Mouse (Mus musculus): ENCODE measurements around the gene Ptn.

The Ptn gene

DNA sequence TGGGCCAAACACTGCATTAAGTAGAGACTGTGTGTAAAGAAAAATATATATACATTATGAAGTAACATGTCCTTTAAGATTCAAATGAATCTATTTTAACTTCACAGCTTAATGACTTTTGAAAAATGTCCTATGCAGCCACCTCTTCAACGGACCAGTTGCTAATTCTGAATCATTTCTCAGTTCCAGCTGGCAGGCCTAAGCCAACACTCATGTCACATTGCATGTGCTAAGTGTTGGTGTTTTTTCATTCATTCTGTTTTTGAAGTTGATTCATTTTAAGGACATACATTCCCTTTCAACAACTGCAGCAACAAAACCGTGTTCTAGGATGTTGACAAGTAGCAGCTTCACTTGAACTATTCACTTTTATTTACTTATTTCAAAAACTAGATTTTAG is 6.0 kb upstream of the Ptn start:
- CTCF ChIA-PET = no interaction called here

DNA sequence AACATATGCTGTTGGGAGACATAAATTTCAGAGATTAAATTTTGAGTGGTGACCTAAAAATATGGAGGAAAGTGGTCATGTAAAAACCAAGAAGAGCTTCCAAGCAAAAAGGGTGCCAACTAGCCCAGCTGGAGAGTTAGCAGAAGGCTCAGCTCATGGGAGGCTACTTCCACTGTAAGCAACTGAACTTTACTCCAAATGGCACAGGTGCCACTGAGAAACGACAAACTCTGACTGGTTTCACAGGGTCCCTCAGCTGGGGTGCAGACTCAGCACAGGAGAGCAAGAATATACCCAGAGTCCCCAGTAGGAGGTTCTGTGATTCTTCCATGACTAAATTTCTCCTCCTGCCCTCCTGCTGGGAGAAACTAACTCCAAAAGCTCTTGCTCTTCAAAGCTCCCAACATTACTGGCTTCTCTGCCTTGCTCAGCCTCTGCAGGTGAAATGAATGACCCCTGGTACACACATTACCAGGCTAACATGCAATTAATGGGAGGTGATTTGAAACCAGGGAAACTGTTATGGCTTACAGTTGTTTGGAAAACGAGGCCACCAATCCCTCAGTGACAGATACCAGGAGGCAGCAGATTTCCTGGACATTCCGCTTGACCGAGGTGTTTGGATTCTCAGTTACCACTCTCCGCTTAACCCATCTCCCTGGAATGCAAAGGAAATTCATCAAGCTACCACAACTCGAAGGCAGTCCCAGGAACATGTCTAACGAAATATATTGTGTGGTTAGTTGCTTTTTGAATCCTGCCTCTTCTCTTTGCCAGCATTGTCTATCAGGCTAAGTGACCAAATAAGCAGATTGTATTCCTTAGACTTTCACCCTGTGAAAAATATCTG is 2.9 kb upstream of the Ptn start:
- CTCF ChIA-PET = no interaction called here

DNA sequence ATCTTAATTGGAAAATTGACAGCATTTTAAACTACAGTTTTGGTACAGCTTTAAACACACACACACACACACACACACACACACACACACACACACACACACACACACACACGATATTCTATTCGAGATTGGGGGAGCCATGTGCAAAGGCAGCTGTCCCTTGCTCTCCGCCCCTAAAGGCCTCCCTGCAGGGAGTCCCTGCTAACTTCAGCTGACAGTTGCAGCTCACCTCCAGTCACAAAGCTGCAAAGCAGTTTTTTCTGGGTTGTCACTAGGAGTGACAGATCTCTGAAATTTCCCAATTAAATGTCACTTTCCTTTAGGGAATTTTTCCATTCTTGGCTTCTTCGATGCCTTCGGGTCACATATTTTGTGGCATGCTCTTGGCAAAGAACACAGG is 428 bp upstream of the Ptn start:
- CTCF ChIA-PET = no interaction called here

DNA sequence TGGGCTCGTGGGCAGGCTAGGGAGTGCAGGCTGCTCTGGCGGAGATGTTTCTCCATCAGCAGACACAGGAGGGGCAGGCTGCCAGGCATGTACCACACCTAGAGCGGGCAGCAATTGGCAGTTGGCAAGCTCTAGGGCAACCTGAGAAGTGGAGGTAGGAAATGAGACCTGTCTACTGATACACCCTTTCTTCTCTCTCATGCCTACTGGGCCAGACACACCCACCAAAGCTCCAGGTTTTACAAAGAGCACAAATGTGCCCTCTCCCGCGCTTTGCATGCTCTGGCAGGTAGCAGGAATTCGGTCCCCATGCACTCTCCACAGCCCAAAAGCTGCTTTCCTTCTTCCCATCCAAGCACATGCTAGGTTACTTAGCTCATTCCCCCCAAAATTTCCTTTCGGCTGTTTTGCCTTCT is 701 bp downstream of the Ptn start:
- CTCF ChIA-PET = no interaction called here

DNA sequence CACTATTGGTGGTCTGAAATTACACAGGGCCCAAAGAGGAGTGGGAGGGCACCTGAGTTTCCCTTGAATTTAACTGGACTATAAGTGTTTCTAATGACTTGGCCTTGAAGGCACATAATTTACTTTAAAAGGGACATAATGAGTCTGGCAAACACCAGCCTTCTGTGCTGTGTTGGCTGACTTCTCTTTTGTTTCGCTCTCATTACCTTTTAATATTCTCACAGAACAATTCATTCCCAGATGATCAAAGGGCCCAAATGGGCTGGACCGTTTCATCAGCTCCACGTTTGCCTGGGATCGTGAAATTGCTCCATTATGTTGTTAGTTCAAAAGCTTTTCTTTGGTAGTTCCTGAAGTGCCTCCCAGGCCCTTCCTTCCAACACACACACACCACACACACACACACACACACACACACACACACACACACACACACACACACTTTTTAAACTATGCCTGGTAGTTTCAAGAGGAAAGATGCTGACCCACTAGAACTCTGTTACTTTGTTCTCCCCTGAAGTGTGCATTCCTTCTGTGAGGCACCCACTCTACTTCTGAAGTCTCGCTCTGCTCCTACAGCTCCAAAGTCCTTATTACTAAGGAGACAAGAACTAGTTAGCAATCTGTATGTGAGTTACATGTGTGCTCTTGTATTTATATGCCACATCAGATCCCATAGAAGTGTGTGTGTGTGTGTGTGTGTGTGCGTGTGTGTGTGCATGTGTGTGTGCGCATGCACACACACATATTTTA is 1.5 kb downstream of the Ptn start:
- CTCF ChIA-PET = no interaction called here

DNA sequence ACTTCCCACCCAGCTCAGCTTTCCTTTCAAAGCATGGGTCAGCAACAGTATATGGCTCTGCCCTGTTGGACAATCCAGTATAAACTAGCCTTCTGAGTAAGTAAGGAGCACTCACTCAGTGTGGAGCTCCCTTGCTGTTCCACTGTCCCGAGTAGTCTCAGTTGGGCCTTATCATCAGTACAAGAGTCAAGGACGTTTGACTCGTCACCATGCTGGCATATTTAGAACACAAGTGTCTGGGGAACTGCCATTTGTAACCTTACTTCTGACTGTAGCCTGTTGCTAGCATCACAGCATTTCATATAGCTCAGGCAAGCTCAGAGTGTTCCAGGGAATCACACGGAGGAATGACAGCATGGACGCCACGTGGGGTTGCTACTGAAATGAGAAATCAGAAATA is 3.1 kb downstream of the Ptn start:
- CTCF ChIA-PET = no interaction called here

DNA sequence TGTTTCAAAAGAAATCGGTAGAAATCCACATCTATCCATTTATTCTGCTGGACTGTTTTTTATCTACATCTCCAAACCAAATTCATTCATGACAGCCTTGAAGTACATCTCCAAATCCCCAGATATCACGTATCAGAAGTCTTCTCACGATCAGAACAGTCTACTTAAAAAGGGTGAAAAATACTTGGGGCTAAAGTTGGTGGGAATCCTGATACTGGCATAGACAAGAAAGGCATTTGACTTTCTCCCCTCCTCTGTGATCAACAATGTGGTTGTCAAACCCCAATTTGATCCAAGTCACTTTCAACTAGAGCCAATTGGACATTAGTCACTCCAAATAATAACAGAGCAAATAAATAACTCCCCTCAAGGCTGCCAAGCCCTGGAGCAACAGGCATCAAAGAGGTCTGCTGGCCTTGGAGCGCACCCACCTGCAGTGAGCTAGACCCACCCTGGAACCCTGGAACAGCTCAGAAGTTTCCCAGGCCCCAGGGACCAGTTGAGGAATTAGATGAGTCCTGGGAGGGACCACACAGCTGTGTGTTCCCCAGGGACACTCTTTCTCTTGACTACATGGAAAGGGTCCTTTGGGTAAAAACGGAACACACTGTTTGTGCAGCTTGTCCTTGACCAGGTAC is 9.6 kb downstream of the Ptn start:
- CTCF ChIA-PET = no interaction called here

DNA sequence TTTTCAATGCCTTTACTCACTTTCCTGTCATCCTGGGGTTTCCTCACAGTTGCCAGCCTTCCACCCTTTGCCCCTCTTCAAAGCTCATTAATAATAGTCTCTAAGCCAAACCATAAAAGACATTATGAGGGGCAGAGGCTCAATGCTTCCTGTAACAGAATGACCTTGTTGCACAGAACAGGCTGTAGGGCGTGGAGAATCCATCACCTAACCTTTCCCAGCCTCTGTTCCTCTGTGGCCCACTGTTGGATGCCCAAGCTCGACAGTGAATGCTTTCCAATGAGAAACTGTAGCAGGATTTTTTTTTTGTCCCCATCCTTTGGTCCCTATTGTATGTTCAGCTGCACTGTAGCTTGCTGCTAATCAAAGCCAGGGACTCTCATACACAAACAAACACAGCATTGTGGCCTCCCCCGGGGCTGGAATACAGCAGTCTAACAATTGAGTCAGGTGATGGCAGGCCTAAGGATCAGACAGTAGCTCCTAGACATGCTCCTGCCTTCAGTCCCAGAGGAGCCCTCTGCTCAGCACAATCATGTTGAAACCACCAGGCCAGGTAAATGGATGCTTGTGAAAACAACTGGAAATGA is 12.9 kb downstream of the Ptn start:
- CTCF ChIA-PET = no interaction called here

DNA sequence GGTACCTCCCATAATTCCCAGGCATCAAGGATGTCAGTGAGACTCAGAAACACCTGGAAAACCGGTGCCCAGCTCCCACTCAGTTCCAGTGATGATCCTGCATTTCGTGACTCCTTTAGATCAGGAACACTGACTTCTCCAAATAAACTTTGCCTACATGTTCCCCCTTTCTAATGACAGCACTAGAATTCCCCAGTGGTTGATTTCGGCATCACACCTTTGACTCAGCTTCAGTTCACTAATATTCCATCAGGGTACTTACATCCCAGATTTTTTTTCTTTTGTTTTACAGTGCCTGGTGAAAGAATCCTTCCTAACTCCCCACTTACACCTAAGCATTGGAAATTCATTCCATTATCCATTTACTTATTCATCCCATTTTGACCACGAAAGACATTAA is 15.5 kb downstream of the Ptn start:
- CTCF ChIA-PET = no interaction called here

DNA sequence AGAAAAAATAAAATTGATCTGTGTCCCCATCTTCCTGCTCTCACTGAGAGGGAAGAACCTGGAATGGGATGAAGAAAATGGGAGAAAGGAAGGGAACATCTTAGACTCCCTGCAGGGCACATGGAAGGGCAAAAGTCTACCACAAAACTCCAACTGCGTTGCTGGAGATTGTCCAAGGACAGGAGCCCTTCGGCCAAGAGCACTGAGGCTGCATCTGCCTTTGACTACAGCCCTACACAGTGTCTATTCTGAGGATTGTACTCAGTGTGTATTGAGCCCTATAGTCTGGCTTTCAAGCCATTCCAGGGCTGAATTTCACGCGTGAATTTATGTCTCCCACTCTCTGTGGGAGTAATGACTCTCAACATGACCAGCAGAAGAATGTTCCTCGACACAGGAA is 16.2 kb downstream of the Ptn start:
- CTCF ChIA-PET = no interaction called here

DNA sequence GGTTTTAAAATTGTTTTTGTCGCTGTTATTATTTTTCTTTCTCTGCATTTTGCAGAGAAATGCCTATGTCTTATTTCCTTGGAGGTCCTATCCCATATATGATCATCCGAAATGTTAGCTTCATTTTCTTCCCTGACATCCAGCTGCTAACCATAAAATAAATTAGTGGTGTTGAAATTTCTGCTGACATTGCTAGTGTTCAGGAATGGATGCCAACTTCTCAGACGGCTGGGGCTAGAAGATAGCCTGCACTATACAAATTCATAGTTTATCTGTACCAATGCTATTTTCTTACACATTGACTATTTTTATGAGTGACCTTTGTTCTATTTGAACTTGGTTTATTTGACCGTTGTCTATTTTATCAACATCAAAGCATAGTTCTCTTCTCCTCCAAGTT is 20.8 kb downstream of the Ptn start:
- CTCF ChIA-PET = no interaction called here

DNA sequence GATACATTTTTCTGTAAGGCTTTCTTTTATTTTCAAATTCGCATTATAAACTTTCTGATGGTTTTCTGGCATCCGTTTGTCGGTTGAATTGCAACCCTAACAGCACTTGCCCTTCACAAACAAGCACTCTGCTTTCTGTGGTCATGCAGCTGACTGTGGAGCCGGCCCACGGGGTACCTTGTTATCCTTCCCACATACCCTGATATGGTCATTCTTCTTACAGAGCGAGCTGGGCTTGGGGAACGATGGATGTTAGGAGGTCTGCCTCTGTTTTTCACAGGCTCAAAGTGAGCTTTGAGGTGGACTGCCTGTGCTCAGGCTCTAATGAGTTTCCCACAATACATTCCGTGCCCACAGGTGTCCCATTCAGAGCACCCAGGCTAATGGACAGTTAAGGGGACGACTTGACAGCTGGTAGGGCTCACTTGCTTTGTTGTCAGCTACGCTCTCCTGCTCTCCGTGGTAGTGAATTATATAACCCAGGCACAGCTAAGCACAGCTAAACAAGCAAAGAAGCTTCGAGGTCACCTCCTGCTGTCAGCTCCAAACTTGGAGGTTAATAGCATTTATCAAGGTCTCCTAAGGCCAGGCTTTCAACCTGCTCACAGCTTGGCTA is 21.3 kb downstream of the Ptn start:
- CTCF ChIA-PET = no interaction called here

DNA sequence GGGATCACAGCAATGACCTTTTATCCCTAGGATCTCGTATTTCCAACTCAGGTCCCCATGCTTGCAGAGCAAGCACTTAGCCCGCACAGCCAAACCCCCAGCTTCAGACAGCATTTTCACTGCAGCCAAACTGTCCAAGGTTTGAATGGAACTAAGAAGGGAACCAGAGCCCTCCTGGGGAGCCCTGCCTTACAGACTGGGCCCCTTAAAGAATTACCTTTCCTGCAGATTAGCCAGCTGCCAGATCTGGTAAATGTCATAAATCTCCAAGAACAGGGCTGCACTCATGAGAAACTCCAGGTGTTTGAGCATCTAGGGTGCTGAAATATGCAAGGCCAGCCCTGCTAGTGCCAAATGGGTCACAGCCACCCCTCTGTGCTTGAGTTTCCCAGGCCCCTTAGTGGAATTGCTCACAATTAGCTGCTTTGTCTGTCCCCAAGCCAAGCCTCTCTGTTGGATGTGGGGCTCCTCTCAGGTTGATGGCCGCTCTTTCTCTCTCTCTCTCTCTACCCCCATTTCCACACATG is 25.3 kb downstream of the Ptn start:
- CTCF ChIA-PET = no interaction called here

DNA sequence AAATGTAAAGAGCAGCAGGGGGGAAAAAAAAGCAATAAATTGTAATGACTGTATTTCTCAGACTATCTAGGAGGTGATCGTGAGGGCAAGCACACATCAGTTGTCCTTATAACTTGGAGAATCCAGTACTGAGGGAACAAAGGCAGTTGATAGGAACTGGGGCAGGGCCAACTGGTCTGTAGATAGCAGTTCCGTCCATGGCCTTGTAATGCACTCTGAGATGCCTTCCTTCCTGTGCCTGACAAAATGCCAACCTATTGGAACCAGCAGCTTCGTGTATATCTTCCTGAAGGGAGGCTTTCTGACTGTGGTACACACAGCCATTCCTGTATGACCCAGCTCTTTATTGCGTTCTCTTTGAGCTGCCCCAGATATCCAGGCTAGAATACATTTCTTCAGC is 27.5 kb downstream of the Ptn start:
- CTCF ChIA-PET = no interaction called here

DNA sequence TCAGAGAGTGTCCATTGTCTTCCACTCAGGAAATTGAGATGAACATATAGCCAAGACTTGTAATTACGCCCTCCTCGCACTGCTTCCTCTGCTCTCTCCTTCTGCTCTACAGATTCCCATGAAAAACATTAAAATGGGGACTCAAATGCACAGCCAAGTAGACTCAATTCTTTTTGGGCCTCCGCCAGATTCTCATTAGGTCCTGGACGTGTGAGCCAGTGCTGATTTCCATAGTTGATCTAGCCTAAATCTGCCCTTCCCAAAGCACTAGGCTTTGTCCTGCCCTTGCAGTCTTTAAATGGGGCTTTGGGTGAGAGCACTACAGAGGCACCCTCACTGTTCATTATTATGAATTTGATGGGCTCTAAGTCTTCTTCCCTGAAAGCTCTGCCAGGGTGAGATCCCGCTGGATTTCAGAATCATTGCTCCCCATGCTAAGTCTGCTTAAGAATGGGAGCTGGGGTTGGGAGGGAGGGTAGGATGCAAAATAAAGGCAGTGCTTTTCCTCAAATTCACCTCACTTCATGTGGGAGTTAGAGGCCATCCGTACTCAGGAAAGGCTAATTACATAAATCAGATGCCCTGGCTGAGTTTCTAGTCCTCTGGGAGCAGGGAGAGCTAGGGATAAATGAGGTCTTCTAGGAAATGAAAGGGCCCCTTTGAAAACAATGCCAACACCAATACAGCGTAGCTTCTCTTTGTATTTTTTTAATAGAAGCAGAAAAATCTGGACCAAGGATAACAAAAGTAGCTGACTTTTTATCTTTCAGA is 32.3 kb downstream of the Ptn start:
- CTCF ChIA-PET = no interaction called here

DNA sequence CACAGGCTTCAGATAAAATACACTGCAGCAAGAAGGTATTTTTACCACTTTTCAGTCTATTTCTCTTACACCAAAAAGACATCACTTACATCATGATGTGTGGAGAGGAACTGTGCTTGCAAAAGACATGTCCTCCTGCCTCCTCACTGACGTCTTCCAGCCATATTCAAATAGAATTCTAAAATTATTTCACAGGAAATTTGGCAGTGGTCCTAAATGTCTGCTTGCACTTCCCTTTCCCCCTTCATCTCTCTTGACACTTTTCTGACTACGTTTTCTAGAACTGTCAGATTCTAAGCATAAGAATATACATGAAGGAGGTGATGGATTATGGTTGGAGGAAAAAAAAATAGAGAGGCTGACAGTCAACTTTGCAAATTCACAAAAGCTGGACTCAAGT is 33.0 kb downstream of the Ptn start:
- CTCF ChIA-PET = no interaction called here

DNA sequence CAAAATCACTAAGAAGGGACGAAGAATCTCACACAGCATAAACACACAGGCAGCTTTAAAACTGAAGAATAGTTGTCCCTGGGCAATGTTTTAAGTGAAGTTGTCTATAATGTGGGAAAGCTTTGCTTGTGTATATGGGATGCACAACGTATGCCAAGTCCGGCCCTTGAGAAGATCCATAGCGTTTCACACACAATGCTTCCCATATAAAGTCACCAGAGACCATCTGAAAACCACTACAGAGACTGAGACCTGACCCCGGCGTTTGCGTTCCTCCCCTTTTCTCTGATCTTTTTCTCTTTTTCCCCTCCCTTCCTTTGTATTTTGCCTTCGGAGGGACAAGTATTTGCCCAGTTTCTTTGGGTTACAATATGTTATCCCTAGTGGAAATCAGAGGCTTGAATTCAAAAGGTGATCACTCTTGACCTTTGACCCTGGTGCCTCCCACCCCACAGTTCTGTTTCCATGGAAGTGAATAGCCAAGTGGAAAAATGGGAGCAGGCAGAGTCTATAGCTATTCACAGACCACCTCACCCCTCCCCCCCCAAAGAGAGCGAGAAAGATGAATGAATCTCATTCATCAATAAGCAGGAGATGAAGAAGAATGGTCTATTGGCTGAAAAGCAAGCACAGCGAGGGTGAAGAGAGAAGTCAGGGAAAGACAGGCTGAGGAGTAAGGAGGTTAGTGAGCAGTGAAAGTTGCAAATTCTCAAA is 34.2 kb downstream of the Ptn start:
- CTCF ChIA-PET = no interaction called here

DNA sequence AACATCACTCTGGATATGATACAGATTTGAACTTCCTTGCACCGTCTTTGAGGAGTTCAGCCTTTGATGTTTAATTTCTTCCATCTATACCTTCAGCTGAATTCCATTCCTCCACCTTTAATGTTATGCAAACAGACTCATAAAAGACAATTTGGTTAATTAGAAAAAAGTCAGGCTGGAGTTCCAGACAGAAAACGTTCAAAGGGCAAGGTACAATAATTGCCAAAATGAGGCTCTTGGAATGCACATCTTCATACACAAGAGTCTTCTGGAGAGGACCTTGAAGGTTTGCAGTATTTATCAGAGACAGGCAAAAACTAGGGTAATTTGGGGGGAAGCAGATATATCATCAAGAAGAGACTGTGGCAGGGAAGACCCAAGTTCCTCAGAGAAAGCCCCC is 37.5 kb downstream of the Ptn start:
- CTCF ChIA-PET = no interaction called here

DNA sequence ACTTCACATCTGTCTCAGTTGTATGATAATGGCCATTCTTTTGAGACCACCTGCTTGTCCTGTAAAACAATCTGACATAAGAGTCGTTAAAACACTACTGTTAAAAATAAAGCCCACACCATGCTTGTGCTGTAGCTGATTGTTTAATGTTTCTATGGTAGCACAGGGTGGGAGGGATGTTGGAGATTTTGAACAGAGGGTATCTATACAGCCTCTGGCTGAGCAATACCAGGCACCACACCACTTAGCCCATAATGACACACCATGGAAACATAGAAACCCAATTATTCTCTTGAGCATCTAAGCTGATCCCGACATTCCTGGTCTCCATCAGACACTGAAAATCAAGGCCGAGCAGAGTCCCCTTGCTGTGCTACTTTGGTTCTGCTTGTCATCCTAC is 41.0 kb downstream of the Ptn start:
- CTCF ChIA-PET = no interaction called here

DNA sequence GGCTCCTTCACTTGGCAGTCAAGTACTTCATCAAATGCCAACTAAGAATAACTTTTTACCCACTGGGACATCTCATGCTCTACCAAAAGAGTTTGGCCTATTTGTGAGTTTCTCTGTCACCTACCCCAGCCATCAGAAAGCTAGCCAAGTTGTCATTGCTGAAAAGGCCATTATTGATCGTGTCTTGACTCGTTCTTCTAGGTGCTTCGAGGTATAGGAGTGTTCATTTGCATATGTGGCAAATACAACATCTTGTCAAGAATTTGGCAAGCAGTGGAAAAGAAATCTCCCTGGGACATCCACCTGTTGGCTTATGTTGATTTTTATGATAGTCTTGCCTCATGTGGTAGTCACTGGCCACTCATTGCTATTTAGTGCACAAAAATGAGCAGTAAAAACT is 43.1 kb downstream of the Ptn start:
- CTCF ChIA-PET = no interaction called here
